Mouse (Mus musculus) megakaryocyte, embryonic 14.5 days (primary cell): ENCODE data around the gene Pitpnm3. TPM values are rescaled to one million over a fixed set of nuclear protein-coding genes. Genes with fewer than 3 reads are reported as not detected.

Experiments used
- H3K27me3 ChIP-seq: replicated peaks from 2 replicates; pipeline ENCODE3; 2012; ENCODE audit warnings: inconsistent platforms
- H3K36me3 ChIP-seq: replicated peaks from 2 replicates; pipeline ENCODE3; 2012; ENCODE audit warnings: low read length, inconsistent platforms, mixed read lengths
- H3K4me1 ChIP-seq: 2 replicates; pipeline ENCODE4 v1.6.1; 2012; ENCODE audit warnings: inconsistent platforms
- H3K4me3 ChIP-seq: replicated peaks from 2 replicates; pipeline ENCODE3; 2012; ENCODE audit warnings: moderate library complexity, mild to moderate bottlenecking, inconsistent platforms
- H3K9me3 ChIP-seq: 2 replicates; pipeline ENCODE4 v1.6.1; 2012; ENCODE audit warnings: inconsistent platforms
- FLI1 ChIP-seq: IDR thresholded peaks from 2 replicates; pipeline ENCODE4 v1.6.1; 2012; ENCODE audit warnings: low read length, inconsistent platforms, mixed read lengths
- GATA1 ChIP-seq: IDR thresholded peaks from 3 replicates; pipeline ENCODE4 v1.6.1; 2012; ENCODE audit warnings: mixed read lengths, low read length, inconsistent platforms, borderline replicate concordance
- polyA plus RNA-seq: library from polyadenylated mRNA; stranded (reverse); fragments of >175 nt; gene quantifications from 2 replicates; pipeline ENCODE4 v1.2.3, GENCODE M21; 2012; ENCODE audit warnings: low replicate concordance; ENCODE audit not compliant: insufficient read depth

The Pitpnm3 gene
- polyA plus RNA-seq, 1 experiment, result 0.07 TPM

DNA sequence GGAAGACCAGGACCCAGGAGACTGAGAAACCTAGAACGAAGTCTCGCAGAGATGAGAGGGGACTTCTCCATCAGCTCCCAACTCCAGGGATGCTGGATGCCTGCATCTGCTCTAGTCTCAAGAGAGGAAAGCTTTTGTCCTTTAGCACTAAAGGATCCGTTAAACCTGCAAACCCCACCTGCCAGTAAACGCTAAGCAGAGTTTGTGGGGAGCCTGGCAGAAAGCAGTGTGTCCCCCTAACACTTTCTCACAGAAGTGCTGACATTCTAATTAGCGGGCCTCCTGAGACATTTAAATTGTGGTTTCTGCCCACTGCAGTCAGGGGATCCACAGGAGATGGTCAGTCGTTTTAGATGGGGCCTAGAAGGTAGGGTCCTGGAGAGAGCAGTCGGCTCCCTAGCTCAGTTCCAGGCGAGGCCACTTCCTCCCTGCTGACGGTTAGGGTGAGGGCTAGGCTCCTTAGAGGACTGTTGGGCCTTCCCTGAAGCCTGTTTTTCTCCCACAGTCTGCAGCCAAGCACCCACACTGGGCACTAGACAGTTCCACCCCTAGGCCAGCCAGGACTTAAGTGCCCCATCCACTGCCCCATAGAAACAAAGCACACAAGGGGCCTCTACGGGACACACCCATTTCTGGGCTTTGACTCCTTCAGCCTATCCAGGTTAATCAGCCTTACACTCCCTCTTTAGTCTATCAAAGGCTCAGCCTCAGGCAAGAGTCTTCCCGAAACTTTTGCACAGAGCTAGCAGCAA is 829 bp upstream of the Pitpnm3 start:
- Histone ChIP-seq H3K36me3 (no peaks in the 10 kb centered on the region), H3K9me3 (no peaks in the 10 kb centered on the region), H3K4me1 (peaks cover 5% of the 10 kb centered on the region), H3K4me3 (no peak overlapping the region), H3K27me3 (peaks cover 92% of the 10 kb centered on the region)
- TF ChIP-seq GATA1 (no peak), FLI1 (no peak)

DNA sequence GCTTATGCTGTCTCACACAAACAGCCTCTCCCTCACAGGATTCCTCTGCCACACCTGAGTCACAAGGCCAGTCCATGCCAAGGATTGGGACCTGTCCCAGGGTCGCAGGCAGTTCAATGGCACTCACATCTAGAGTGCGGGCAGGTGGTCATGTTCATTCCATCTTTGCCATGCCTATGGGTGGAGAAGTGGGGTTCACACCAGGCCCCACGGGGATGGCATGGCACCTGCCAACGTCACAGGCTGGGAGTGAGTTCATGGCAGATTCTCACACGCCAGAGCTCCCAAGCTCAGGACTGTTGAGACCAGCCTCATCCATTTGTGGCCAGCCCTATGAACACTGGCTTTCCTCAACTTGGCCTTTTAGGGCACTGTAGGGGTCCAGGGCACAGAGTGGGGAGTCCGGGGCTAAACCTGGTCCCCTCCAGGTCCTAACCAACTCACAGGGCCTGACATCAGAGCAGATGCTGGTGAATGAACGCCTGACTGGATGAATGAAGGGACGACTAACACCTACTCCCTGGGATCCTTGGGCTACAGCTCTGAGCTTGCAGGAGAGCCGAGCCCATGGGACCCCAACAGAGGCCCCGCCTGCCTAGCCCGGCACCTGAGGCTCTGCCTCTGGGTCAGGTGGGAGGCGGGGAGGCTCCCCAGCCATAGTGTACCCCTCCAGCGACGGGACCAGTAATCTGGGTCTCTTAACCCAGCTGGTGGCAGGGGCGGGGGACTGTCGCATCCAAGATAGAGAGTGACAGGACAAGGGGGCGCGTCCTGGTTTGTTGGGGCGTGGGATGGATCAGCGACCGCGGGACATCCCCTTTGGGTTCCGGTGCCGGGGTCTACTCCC is 819 bp downstream of the Pitpnm3 start:
- H3K4me1 ChIP-seq, result peaks cover 5% of the 10 kb centered on the region
- H3K4me3 ChIP-seq, result no peak overlapping the region
- H3K36me3 ChIP-seq, result no peaks in the 10 kb centered on the region
- H3K9me3 ChIP-seq, result no peaks in the 10 kb centered on the region
- H3K27me3 ChIP-seq, result peaks cover 98% of the 10 kb centered on the region
- TF ChIP-seq GATA1, result no peak
- no peak for TF ChIP-seq FLI1

DNA sequence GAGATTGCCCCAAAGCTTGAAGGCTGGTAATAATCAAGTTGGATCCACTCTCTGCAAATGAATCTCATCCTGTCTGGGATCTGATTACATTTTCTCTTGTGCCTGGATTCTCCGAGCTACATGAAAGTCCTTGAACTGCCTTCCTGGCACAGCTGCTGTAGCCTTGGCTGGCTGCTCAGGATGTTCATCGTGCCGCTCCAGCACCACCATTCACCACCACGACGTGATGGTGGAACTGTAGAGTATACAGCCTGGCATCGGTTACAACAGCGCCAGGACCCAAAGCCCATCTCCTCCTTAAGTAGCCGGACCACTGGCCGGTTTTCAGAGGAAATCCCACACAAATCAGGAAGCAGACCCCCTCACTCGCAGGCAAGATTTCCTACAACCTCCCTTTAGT is 2.5 kb downstream of the Pitpnm3 start:
- H3K36me3 ChIP-seq, result no peaks in the 10 kb centered on the region
- TF ChIP-seq FLI1, result no peak
- no peak for TF ChIP-seq GATA1
- peaks cover 95% of the 10 kb centered on the region for H3K27me3 ChIP-seq
- H3K4me3 ChIP-seq, result no peak overlapping the region
- H3K4me1 ChIP-seq, result peaks cover 5% of the 10 kb centered on the region
- H3K9me3 ChIP-seq, result no peaks in the 10 kb centered on the region

DNA sequence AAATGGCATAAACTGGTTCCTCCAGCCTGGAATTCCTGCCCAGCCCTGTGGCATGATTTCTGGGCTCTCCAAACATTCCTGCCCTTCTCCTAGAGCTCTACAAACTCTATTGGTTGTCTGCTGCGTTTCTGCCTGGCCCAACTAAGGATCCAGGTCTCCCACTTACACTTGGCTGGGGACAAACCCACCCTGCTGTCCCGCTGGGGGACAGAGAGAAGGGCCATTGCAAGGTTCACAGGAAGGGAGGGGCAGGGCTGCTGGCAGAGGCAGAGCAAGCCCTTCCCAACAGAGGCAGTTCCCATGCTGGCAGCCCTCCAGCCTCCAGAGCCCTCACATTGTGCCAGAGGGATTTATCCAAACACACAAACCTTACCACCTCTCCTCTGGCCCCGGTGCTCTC is 3.3 kb downstream of the Pitpnm3 start:
- peaks cover 5% of the 10 kb centered on the region for H3K4me1 ChIP-seq
- no peak overlapping the region for H3K4me3 ChIP-seq
- H3K27me3 ChIP-seq, result peaks cover 91% of the 10 kb centered on the region
- H3K36me3 ChIP-seq, result no peaks in the 10 kb centered on the region
- no peaks in the 10 kb centered on the region for H3K9me3 ChIP-seq
- no peak for TF ChIP-seq GATA1
- TF ChIP-seq FLI1, result no peak

DNA sequence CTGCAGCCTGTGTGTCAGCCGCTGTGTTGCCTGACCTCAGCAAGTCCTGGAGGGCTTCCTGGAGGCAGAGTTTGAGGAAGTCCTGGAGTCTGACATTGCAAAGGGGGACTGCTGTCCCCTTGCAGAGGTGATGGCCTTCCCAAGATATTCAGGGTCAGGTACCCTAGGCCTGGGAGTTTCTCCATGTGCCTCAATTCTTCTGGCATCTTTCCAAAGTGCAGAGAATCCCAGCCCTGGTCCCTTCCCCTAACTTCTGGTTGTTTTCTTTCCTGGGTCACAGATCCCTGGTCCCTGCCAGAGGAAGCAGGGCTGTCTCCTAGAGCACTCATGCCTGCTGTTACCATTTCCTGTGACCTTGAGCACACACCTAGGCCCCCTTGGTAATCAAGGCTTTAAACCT is 3.9 kb downstream of the Pitpnm3 start:
- peaks cover 89% of the 10 kb centered on the region for H3K27me3 ChIP-seq

DNA sequence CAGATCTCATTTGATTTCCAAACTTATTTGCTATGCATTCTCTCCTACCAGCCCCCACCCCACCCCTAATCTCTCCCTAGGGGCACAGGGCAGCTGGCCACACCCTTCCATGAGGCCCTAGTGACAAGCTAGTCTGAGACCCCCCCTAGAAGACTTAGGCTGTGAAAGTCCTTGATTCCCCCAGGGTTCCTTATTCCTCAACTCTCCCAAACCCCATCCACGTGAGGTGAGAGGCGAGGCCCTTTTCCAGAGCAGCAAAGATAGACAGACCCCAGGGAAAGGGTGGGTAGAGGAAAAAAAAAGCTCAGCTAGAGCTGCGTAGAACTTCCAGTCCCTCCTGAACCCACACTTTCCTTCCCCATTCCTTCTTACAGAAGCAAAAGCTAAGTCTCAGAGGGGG is 4.7 kb downstream of the Pitpnm3 start:
- Histone ChIP-seq H3K36me3 (no peaks in the 10 kb centered on the region), H3K4me1 (peaks cover 5% of the 10 kb centered on the region), H3K27me3 (peaks cover 89% of the 10 kb centered on the region), H3K9me3 (no peaks in the 10 kb centered on the region), H3K4me3 (no peak overlapping the region)
- TF ChIP-seq FLI1 (no peak), GATA1 (no peak)

More for the DNA sequence above, 3.9 kb downstream of the Pitpnm3 start:
- H3K4me1 ChIP-seq, result peaks cover 5% of the 10 kb centered on the region
- no peaks in the 10 kb centered on the region for H3K9me3 ChIP-seq
- H3K36me3 ChIP-seq, result no peaks in the 10 kb centered on the region
- TF ChIP-seq FLI1, result no peak
- TF ChIP-seq GATA1, result no peak
- no peak overlapping the region for H3K4me3 ChIP-seq

DNA sequence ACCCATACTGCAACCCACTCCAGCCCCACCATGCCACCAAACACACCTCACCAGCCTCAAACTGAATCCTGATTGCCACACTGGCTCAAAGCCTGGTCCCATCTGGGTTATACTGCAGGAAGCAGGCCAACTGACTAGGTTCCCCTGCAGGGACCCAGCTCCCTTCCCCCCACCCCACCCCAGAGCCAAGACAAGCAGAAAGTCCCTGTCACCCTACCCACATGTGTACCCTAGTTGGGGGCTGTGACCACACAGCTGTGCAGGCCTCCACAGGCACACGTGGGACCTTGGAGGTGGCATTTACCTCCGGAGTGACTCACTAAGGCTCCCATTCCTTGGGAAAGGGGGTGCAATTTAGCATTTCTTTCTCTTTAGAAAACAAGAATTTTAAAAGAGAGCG is 5.1 kb downstream of the Pitpnm3 start:
- no peaks in the 10 kb centered on the region for H3K36me3 ChIP-seq
- H3K4me3 ChIP-seq, result no peak overlapping the region
- TF ChIP-seq GATA1 (no peak), FLI1 (no peak)
- H3K9me3 ChIP-seq, result no peaks in the 10 kb centered on the region
- peaks cover 88% of the 10 kb centered on the region for H3K27me3 ChIP-seq
- H3K4me1 ChIP-seq, result peaks cover 4% of the 10 kb centered on the region

DNA sequence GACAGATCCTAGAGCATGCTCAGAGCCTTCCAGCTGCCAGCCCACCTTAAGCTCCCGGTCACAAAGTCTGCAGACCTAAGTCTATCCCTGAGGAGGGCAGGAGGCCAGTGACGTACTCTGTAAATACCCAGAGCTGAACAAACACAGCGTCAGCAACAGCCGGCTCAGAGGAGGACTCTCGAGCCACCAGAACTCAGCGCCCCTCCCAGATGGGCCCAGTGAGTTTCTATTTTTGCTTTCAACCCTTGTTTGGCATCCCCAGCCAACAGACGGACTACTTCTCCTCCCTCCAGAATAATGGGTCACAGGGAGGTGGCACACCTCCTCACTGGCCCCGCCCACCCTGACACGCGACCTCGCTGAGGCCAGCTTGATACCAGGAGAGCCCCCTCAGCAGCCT is 5.6 kb downstream of the Pitpnm3 start:
- H3K27me3 ChIP-seq, result peaks cover 85% of the 10 kb centered on the region
- H3K4me3 ChIP-seq, result no peak overlapping the region
- H3K36me3 ChIP-seq, result no peaks in the 10 kb centered on the region

DNA sequence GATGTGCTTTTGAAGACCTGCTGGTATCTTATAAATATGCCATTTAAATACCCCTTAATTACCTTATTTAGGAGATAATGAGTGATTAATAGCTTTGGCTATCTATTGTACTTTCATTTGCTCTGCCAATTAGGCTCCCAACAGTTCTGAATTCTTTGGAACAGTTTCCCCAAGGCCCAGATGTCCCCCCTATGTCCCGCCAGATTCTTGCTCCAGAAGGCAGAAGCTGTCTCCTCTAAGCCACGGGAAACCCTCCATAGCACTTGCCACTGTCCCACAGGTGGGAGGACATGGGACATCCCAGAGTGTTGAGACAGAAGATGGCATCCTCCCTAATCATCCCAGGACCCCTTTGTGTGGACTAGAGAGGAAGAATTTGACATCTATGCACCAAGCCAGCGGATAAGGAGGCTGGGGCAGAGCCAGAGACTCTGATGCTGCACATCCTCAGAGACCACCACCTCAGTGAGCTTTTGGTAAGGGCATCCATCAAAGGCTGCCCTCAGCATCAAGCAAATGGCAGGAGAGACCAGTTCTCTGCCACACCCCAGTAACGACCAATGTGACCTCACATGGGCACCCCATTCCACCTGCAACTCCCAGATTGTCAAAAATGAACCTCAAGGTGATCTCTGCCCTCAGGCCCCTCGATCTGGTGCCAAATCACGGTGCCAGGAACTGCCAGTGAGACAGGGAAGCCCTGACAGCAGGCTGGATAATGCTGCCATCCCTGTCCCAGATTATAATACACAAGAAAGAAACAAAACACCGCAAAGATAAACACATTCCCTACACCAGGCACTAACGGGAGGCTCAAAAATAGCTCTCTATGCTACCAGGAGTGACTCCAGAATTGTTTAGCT is 6.3 kb downstream of the Pitpnm3 start:
- Histone ChIP-seq H3K36me3 (no peaks in the 10 kb centered on the region), H3K9me3 (no peaks in the 10 kb centered on the region), H3K4me3 (no peak overlapping the region), H3K27me3 (peaks cover 77% of the 10 kb centered on the region), H3K4me1 (no peaks in the 10 kb centered on the region)
- TF ChIP-seq FLI1, result no peak
- TF ChIP-seq GATA1, result no peak

More for the DNA sequence above, 5.6 kb downstream of the Pitpnm3 start:
- no peak for TF ChIP-seq FLI1
- TF ChIP-seq GATA1, result no peak
- H3K9me3 ChIP-seq, result no peaks in the 10 kb centered on the region
- H3K4me1 ChIP-seq, result no peaks in the 10 kb centered on the region; the same call in 1 of the 2 replicates
